Mouse (Mus musculus) forelimb bud, embryonic 11.5 days (tissue): ENCODE results near the gene Col19a1.
A peak's percentile ranks its signal among the peaks of the same experiment; 100 is the strongest.
"Not testable (repeated sequence)": the region's sequence is repeated elsewhere in the genome, so short reads cannot be mapped to it uniquely, and the experiment has no call there.

Experiments used
- DNase-seq: peaks from one replicate; pipeline ENCODE4 v3.0.0-alpha.2; 2012; ENCODE audit warnings: low read depth, low spot score

Gene Col19a1

DNA sequence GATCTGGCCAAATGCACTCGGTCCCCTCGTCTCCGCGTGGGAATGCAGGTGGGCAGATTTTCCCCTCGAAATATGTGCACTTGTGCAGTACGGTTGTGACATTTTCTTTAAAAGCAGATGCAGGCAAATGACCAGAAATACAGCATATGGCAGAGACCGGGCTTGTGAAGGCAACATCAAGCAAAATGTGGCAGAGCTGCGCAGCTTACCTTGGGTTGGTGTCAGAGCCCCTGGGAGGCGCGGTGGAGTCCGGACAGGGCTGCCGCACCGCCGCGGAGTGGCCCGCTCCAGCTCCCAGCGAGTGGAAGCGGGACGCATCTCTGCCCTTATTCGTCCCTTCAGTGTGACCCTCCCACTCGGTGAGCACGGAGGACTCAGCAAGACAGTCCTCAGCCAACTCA, at the start of gene Col19a1:
Col19a1 (minus strand) TSS at position 332 of the 401 bp plus-strand sequence.
- peak; percentile 30 for DNase-seq

- DNase-seq = peak; percentile 44
Observed at GRCm38 (mm10) chr1:24633553-24634132, 46.4 kb upstream of the Col19a1 start.

GRCm38 (mm10) chr1:24612556-24612955, 25.3 kb upstream of the Col19a1 start:
- DNase-seq = not testable (repeated sequence)

- no peak for DNase-seq
Observed at GRCm38 (mm10) chr1:24595096-24595495, 7.8 kb upstream of the Col19a1 start.

DNA sequence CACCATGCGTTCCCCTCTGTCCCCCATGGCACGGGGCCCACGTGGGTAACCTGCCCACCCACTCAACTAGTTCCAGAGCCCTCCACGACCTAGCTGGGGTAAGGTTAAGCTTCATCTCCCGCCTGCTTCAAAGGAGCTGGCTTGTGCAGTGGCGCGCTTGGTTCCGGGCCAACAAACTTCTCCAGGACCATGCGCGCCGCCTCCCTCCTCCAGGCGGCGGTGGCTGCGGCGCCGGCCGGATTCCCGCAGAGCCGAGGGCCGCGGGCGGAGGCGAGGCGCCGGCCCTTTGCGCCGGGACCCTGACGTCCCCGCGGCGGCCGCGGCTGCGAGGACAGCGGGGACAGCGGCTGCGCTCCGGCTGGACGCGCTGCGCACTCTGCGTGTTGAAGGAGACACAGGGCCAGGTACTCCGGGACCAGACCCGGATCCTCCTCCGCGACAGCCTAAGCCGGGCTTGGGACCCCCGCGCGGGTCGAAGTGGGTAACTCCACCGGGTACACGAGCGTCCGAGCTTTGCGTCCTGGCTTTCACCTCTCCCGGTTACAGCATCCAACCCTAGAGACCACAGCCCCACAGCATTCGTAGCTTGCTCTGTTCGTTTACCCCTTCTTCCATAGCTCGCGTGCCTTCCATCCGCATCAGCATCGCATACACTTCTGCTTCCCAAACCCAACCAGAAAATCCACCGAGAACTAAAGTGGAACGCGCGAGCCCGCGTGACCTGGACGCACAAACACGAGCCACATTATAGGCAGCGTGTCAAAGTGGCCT, 717 bp downstream of the Col19a1 start:
- peak; percentile 27 for DNase-seq

- DNase-seq = no peak
Observed at GRCm38 (mm10) chr1:24572602-24573001, 14.7 kb downstream of the Col19a1 start.

DNA sequence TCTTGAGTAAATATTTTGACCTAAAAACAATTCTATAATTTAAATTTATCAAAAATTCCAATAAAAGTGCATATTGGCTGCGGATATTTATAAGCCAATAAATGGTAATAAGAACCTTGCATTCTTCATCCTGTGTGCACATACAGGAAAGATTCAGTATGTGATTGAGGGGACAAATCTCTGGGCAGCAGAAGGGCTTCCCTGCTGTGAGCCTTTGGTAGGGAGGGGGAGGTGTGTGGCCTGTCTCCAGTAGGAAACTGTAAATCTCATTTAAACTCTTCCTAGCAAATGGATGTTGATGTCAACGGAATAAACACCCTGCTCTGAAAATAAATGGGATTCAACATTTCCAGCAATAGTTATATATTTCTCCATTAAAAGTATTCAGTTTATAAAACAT, 23.2 kb downstream of the Col19a1 start:
- no peak for DNase-seq

GRCm38 (mm10) chr1:24558005-24558404, 29.3 kb downstream of the Col19a1 start:
- no peak for DNase-seq

DNA sequence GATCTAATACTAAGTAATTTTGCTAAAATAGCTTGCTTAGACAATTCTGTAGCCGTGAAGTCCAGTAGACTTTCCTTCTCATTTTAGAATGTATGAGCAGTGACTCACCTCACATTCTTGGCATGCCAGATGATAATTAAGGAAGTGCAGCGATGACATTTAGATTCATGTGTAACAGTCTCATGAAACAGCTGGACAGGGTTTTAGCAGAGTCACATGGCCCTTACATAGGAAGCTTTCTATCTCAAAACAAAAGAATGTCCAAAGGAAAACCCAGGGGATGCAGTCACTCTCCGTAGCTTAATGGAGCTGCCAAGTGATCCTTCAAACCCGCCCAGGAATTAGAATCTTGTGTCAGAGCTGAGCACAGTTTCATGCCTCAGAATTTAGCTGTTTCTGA, 33.8 kb downstream of the Col19a1 start:
- DNase-seq = peak; percentile 55

DNA sequence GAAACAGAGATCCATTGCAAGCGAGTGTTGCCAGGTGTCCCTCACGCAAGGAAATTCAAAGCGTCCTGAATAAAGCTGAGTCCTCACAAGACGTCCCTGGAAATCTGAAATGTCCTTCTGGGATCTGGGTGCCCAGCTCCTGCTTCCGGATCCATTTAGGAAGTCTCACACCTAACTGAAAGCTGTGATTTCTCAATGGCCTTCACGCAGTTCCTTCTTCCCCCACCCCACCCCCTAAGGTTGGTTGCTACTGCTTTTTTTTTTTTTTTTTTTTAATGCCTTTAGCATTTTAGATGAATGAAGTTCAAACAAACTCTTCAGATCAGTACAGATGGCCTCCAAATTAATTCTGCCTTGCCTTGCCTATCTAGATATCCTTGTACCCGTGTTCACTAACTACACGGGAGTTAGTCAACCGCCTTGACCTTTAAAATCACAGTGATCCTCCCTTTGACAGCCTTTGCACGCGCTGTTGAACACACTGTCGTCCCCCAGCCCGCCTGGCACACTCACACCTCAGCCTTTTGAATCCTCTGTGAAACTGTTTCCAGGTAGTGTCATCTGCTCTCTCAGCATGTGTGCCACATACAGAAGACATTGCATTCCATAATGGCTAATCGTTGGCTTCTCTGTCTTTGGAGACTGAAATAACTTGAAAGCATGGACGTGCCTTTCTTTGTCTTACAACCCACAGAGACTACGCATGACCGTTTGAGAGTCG, 36.6 kb downstream of the Col19a1 start:
- no peak for DNase-seq

DNA sequence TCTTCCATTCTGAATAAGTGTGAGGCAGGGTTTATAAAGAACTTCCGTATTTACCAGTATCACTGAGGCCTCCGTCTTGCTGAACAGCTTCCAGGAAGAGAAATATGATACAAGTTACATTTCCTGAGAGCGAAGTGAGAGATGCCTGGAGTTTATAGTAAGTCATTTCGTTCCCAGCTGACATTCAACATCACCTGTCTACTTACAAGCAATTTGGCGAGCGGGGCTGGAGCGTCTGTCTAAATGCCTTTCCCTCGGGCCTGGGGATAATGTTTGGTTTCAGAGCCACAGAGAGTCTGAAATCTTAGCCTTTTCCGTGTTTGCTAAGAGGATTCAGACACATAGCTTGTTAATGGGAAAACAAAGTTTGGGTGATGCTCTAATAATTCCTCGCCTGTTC, 37.2 kb downstream of the Col19a1 start:
- peak; percentile 28 for DNase-seq

- no peak for DNase-seq
Observed at GRCm38 (mm10) chr1:24549050-24549449, 38.2 kb downstream of the Col19a1 start.

DNA sequence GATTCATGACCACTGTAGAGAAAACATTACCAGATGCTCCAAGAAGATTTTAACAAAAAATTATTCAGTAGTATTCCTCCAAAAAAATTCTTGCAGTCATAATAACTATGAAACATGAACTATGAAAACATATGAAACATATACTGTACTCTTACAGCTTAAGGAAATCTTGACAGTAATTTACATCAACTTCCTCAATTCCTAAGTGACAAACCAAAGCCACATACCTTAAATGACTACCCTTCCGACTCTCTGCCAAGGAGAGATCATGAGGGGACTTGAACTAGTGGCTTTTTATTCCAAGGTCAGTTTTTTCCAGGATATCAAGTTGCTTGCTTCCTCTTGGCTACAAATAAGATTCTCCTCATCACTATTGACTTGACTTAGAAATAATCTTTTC, 39.7 kb downstream of the Col19a1 start:
- no peak for DNase-seq

GRCm38 (mm10) chr1:24539852-24540251, 47.4 kb downstream of the Col19a1 start:
- DNase-seq = no peak

- no peak for DNase-seq
Observed at GRCm38 (mm10) chr1:24527194-24527593, 60.1 kb downstream of the Col19a1 start.

GRCm38 (mm10) chr1:24517462-24517861, 69.8 kb downstream of the Col19a1 start:
- no peak for DNase-seq

GRCm38 (mm10) chr1:24515341-24515740, 71.9 kb downstream of the Col19a1 start:
- no peak for DNase-seq

- peak; percentile 14 for DNase-seq
Observed at GRCm38 (mm10) chr1:24511536-24511935, 75.7 kb downstream of the Col19a1 start.

- DNase-seq = no peak
Observed at GRCm38 (mm10) chr1:24495400-24495799, 91.9 kb downstream of the Col19a1 start.

GRCm38 (mm10) chr1:24484161-24484560, 103.1 kb downstream of the Col19a1 start:
- peak; percentile 10 for DNase-seq

- DNase-seq = no peak
Observed at GRCm38 (mm10) chr1:24471096-24471710, 116.1 kb downstream of the Col19a1 start.

DNA sequence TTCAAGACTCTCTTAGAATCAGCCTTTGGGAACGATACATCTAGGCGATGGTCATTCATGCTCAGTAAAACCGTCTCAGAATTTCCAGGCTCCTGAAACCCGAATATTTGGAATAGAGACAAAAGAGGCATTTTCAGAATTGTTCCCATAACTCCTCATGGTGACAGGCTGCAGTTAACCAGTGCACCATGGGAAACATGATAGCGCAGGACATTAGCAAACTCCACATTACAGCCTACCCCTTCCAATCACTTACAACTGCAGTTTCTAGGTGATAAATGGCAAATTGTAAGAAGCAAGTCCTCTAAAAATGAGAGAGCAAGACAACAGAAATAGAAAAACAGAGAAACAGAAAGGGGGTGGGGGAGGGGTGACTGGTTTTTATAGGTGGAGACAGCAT, 116.6 kb downstream of the Col19a1 start:
- no peak for DNase-seq
